Mouse (Mus musculus): ENCODE results near the gene Xylt1. TPM values are rescaled to one million over a fixed set of nuclear protein-coding genes. Genes with fewer than 3 reads are reported as not detected.

Gene Xylt1
- polyA plus RNA-seq, 1 experiment from 2014 or later = 2.8 TPM

DNA sequence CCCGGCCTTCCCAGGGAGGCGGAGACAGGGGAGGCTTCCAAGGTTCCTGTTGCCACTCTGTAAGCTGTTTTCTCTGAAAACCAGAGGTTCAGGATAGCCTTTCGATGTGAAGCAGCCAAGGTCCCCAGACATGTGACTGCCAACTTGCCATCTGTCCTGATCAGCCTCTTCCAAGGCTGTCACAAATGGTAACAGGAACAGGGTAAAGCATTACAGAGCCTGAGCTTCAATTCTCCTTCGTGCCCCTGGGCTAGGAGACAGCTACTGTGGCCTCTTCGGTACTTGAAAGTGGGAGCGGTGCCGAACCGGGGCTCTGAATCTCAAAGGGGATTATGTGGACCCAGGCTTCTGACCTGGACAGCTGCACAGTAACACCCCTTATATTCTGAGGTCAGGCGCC is 287.4 kb downstream of the Xylt1 start:
- WGBS = 89% methylated on average over 9 of the region's 9 CpGs

DNA sequence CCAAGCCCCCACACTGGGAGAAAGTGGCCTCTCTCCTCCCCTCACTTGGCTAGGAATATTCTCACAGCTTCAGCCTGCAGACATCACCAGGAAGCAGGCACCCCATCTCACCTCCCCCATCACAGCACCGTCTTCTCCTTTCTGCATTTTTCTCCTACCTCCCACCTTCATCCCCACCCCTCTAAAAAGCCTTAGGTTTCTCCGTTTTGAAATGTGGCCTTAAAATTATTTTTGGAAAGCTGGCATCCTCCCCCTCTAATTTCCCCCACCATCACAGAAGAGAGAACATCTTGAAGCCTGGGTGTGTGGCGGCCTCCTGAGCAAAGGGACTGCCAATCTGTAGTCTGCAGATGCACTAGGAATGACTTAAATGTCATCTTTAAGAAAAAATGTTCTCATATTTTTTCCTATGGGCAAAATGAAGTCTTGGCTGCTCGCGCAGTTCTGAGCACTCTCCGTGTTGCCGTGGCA is 291.4 kb downstream of the Xylt1 start:
- H3K4me1 ChIP-seq = no peaks in the 10 kb centered on the region
- no peak overlapping the region for H3K4me2 ChIP-seq (replicated peaks)
- no peaks in the 10 kb centered on the region for H3K36me3 ChIP-seq
- H3K4me3 ChIP-seq = no peak overlapping the region
- no peaks in the 10 kb centered on the region for H3K27me3 ChIP-seq (replicated peaks)
- H3K27ac ChIP-seq = no peak overlapping the region
- no peak overlapping the region for H3K9ac ChIP-seq
- no peaks in the 10 kb centered on the region for H3K9me3 ChIP-seq
- 93% methylated on average over 7 of the region's 7 CpGs for WGBS
- ATAC-seq (ENCODE audit: low FRiP score, low read depth) = no peak

More for the DNA sequence above, 287.4 kb downstream of the Xylt1 start:
- H3K27ac ChIP-seq = no peak overlapping the region
- H3K4me1 ChIP-seq = no peaks in the 10 kb centered on the region
- H3K4me2 ChIP-seq (replicated peaks) = no peak overlapping the region
- no peak overlapping the region for H3K4me3 ChIP-seq
- H3K27me3 ChIP-seq (replicated peaks) = no peaks in the 10 kb centered on the region
- no peaks in the 10 kb centered on the region for H3K36me3 ChIP-seq
- no peak for ATAC-seq (ENCODE audit: low FRiP score, low read depth)
- H3K9ac ChIP-seq = no peak overlapping the region
- no peaks in the 10 kb centered on the region for H3K9me3 ChIP-seq

DNA sequence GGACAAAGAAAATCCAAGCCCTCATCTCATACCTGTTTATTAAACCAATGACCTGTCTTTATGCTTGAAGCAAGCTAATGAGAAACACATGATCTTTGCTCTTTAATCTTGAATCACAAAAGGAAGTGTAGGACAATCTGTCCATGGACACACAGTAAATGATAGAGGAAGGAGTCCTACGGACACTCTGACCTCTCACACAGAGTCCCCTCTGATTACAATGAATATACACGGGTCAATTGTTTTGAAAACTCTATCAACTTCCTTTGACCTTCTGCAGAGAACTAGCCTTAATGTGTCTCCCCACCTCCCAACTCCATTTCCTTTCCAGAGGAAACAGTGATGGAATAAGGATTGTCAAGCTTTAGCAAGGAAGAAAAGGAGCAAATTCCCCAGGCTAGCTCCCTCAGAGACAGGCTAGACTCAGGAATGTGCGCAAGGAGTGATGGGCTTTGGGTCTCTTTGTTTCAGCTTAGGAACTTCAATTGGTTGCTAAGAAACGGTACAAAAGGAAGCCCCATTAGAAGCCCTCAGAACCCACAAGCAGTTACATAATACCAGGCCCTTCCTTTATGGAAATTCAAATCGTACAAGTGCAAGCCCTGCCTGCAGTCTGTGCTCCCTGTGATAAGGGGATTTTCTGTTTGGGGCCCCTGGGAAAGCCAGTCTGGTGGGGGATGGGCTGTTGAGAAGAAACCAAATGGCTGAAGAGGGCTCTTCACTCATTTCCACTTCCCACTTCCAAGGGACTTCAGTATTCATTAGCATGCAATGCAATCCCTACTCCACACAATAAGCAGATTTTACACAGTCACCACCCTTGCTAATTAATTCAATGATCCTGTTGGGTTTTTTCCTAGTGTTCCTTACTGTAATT is 305.6 kb downstream of the Xylt1 start:
- no peaks in the 10 kb centered on the region for H3K9me3 ChIP-seq
- H3K27ac ChIP-seq = no peak overlapping the region
- H3K4me2 ChIP-seq (replicated peaks) = no peak overlapping the region
- no peaks in the 10 kb centered on the region for H3K27me3 ChIP-seq (replicated peaks)
- no peaks in the 10 kb centered on the region for H3K36me3 ChIP-seq
- H3K4me3 ChIP-seq = no peak overlapping the region
- H3K9ac ChIP-seq = no peak overlapping the region
- ATAC-seq (ENCODE audit: low FRiP score, low read depth) = peak; percentile 91
- WGBS = 9% methylated on average over 5 of the region's 5 CpGs
- H3K4me1 ChIP-seq = peaks cover 11% of the 10 kb centered on the region; the same call in 1 of the 2 replicates

DNA sequence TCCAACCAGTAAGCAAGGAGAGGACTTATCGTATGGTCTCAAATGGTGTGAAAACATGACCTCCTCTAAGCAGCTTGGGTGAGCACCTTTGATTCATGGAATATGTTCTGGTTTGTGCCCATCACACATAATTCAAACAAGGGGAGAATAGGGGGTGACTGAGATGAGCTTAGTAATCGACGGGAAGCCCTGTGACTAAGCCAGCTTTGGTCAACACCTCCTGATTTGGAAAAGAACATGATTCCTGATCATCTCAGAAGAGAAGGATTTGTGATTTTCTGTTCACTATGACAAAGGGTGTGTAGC is 306.2 kb downstream of the Xylt1 start:
- peak; percentile 45; the same call in 1 of the 2 replicates for ATAC-seq (ENCODE audit: low FRiP score, low read depth)
- 47% methylated on average over 3 of the region's 3 CpGs for WGBS

DNA sequence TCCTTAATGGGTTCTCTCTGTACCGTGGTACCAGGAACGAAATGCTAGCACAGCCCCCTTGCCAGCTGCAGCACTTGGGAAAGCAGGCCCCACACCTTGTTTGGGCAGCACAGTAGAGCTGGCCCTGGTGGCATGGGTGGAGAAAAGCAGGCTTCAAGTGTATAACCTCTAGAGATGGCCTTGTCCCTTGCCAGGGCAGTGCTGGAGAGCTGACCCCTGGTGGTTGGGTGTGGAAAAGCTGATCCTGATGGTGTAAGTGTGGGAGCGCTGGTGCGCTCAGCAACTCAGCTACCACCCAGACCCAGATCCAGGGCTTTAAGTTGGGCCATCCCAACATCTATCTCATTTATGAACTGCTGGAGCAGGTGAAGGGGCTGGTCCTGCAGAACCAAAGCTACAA is 314.8 kb downstream of the Xylt1 start:
- H3K36me3 ChIP-seq = no peaks in the 10 kb centered on the region
- no peak overlapping the region for H3K9ac ChIP-seq
- H3K4me1 ChIP-seq = peaks cover 7% of the 10 kb centered on the region; the same call in 1 of the 2 replicates
- H3K27ac ChIP-seq = no peak overlapping the region
- no peak for ATAC-seq (ENCODE audit: low FRiP score, low read depth)
- no peak overlapping the region for H3K4me2 ChIP-seq (replicated peaks)
- 80% methylated on average over 4 of the region's 4 CpGs for WGBS
- no peaks in the 10 kb centered on the region for H3K27me3 ChIP-seq (replicated peaks)
- no peak overlapping the region for H3K4me3 ChIP-seq
- no peaks in the 10 kb centered on the region for H3K9me3 ChIP-seq

More for the DNA sequence above, 306.2 kb downstream of the Xylt1 start:
- H3K4me1 ChIP-seq = peaks cover 11% of the 10 kb centered on the region; the same call in 1 of the 2 replicates
- H3K27ac ChIP-seq = no peak overlapping the region
- H3K4me3 ChIP-seq = no peak overlapping the region
- H3K36me3 ChIP-seq = no peaks in the 10 kb centered on the region
- no peak overlapping the region for H3K9ac ChIP-seq
- no peaks in the 10 kb centered on the region for H3K9me3 ChIP-seq
- no peaks in the 10 kb centered on the region for H3K27me3 ChIP-seq (replicated peaks)
- no peak overlapping the region for H3K4me2 ChIP-seq (replicated peaks)

DNA sequence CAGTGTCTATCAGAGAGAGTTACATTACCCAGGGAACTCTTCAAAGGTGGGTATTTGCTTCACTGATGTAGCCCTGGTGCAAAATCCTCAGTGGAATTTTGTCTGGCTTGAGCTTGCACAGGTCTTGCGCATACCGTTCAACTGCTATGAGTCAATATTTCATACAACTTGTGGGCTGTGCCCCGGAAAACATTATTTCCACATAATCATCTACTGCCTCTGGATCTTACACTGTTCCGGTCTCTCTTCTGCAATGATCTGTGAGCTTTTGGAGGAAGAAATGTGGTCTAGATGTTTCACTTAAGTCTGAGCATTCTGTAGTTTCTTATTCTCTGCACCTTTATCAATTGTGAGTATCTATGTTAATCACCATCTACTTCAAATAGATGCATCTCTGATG is 316.9 kb downstream of the Xylt1 start:
- Histone ChIP-seq H3K36me3 (no peaks in the 10 kb centered on the region), H3K4me1 (peaks cover 7% of the 10 kb centered on the region; the same call in 1 of the 2 replicates), H3K4me2 (replicated peaks) (no peak overlapping the region), H3K9me3 (no peaks in the 10 kb centered on the region), H3K4me3 (no peak overlapping the region), H3K27ac (no peak overlapping the region), H3K9ac (no peak overlapping the region), H3K27me3 (replicated peaks) (no peaks in the 10 kb centered on the region)
- 95% methylated on average over 4 of the region's 4 CpGs for WGBS
- ATAC-seq (ENCODE audit: low FRiP score, low read depth) = no peak

DNA sequence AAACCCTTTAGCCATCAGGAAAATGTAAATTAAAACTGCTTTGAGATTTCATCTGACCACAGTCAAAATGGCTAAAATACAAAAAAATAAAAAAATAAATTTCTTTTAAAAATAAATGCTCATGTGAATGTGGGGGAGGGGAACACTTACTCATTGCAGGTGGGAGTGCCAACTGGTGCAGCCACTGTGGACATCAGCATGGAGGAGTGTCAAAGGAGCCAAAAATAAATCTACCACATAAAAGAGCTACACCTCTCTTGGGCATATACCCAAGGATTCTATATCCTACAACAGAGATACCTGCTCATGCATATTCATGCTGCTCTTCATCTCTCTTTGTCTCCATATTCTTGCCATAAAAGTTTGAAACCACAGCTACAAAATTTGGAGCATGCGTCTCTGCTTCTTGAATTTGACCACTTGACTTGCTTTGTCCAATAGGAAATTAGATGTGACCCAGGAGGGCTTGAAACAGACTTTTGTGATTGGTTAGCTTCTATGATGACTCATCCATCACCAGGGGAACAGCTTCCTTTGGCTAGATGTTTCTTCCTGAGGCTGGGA is 317.9 kb downstream of the Xylt1 start:
- Histone ChIP-seq H3K4me1 (peaks cover 7% of the 10 kb centered on the region; the same call in 1 of the 2 replicates), H3K9me3 (no peaks in the 10 kb centered on the region), H3K27me3 (replicated peaks) (no peaks in the 10 kb centered on the region), H3K4me3 (no peak overlapping the region), H3K36me3 (no peaks in the 10 kb centered on the region), H3K4me2 (replicated peaks) (no peak overlapping the region), H3K9ac (no peak overlapping the region), H3K27ac (no peak overlapping the region)
- 86% methylated on average over 1 of the region's 1 CpGs for WGBS
- ATAC-seq (ENCODE audit: low FRiP score, low read depth) = no peak

DNA sequence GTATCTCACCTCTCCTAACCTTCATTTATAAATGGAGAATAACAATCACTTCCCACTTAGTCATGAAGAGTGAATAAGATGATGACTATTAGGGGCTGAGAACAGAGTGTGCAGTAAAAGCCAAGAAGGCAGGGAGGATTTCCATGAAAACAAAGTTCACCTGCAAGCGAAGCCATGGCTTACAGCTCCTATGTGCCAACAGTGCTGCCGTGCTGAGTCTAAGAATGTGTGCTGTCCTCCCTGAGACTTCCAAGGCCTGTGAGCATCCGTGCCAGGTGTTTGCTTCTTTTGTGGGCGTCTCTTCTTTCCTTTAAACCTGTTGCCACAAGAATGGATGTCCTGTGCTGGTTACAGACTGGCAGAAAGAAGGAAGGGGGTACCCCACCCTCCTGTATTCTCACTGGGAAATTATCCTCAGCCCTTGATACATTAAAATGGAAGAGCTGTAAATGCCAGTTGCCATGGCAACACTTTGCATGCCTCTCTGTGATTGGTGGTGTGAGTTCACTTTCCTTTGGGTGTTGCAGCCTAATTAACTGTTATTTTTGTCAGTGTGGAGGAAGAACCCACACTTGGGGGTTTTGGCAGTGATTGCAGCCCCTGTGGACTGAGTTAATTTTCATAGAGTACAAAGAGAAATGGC is 318.7 kb downstream of the Xylt1 start:
- Histone ChIP-seq H3K9me3 (no peaks in the 10 kb centered on the region), H3K36me3 (no peaks in the 10 kb centered on the region), H3K4me2 (replicated peaks) (no peak overlapping the region), H3K9ac (no peak overlapping the region), H3K27me3 (replicated peaks) (no peaks in the 10 kb centered on the region), H3K4me1 (peaks cover 7% of the 10 kb centered on the region; the same call in 1 of the 2 replicates), H3K4me3 (no peak overlapping the region), H3K27ac (no peak overlapping the region)
- ATAC-seq (ENCODE audit: low FRiP score, low read depth) = peak; percentile 72
- WGBS = 49% methylated on average over 4 of the region's 4 CpGs

DNA sequence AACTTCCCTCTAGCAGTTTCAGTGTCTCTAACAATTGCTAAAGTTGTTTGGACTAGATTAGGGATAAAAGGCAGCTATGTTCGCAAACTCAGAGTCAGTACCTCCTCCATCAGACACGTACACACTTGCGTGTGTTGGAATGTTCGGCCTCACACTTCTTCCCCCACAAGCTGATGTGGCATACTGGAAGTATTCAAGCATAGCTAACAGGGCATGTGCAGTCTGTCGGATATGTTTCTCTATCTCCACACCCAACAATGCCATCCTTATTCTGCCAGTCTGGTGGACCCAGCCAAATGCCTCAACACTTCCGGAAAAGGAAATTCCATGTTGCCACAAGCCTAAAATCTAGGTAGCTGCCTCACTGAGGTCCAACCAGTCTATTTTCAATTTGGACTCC is 319.3 kb downstream of the Xylt1 start:
- Histone ChIP-seq H3K36me3 (no peaks in the 10 kb centered on the region), H3K27me3 (replicated peaks) (no peaks in the 10 kb centered on the region), H3K9ac (no peak overlapping the region), H3K4me2 (replicated peaks) (no peak overlapping the region), H3K4me1 (peaks cover 7% of the 10 kb centered on the region; the same call in 1 of the 2 replicates), H3K4me3 (no peak overlapping the region), H3K9me3 (no peaks in the 10 kb centered on the region), H3K27ac (no peak overlapping the region)
- peak; percentile 50; the same call in 1 of the 2 replicates for ATAC-seq (ENCODE audit: low FRiP score, low read depth)
- WGBS = 73% methylated on average over 6 of the region's 6 CpGs

DNA sequence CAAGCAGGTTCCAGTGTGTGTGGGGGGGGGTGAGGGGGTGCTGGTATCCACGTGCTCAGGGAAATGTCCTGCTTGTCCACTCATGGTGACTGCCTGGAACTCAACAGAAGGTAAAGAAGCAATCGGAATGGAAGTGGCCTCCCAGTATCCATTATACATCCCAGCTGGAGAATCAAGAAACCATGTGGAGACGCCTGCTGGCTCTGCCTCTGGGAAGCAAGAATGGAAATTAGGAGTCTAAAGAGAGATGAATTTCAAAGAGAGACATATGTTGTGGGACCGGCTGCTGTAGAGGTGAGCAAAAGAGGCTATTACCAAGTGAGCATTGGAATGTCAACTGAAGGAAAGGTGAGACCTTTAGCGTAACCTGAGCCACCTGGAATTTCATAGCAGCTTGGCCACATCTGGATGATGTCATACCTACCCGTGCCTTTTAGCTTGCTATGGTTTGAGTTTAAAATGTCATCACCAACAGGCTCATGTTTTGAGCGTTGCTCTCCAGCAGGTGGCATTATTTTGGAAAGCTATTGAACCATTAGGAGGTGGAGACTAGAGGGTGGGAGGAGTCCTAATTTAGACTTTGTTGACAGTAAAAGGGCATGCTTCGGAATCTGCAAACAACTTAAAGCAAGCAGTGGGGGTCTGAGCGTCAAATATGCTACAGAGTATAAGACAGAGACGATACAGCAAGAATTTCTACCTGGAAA is 329.3 kb downstream of the Xylt1 start:
- 67% methylated on average over 10 of the region's 10 CpGs for WGBS
- no peak for ATAC-seq (ENCODE audit: low FRiP score, low read depth)

DNA sequence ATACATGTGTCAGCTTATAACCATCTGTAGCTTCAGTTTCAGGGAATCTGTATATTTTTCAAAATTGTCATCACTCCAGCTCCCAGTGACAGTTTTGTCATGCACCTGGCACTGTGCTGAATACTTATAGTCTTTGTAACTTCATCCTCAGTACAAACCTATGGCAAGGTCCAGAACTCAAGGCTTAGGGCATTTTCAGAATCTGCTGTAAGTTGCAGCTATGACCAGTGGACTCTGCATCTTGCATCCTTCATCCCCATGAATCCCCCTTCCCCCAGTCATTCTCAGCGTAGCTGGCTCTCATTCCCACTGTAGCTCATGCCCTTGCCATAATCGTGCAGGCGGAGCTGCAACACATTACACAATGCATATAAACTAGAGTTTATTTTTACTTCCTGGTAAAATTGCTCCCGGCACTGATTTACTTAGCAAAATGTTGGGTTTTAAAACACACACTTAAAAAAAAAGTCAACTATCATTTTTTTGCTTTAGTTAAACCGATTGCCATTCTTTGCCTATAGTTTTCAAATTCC is 336.2 kb downstream of the Xylt1 start:
- no peaks in the 10 kb centered on the region for H3K27me3 ChIP-seq (replicated peaks)
- H3K36me3 ChIP-seq = no peaks in the 10 kb centered on the region
- H3K9ac ChIP-seq = no peak overlapping the region
- H3K4me1 ChIP-seq = no peaks in the 10 kb centered on the region
- no peak overlapping the region for H3K27ac ChIP-seq
- no peak overlapping the region for H3K4me2 ChIP-seq (replicated peaks)
- H3K4me3 ChIP-seq = no peak overlapping the region
- ATAC-seq (ENCODE audit: low FRiP score, low read depth) = no peak
- WGBS = 87% methylated on average over 5 of the region's 5 CpGs
- no peaks in the 10 kb centered on the region for H3K9me3 ChIP-seq

More for the DNA sequence above, 329.3 kb downstream of the Xylt1 start:
- H3K4me2 ChIP-seq (replicated peaks) = no peak overlapping the region
- no peaks in the 10 kb centered on the region for H3K27me3 ChIP-seq (replicated peaks)
- H3K9ac ChIP-seq = no peak overlapping the region
- no peaks in the 10 kb centered on the region for H3K9me3 ChIP-seq
- H3K36me3 ChIP-seq = no peaks in the 10 kb centered on the region
- no peak overlapping the region for H3K4me3 ChIP-seq
- H3K27ac ChIP-seq = no peak overlapping the region
- no peaks in the 10 kb centered on the region for H3K4me1 ChIP-seq

DNA sequence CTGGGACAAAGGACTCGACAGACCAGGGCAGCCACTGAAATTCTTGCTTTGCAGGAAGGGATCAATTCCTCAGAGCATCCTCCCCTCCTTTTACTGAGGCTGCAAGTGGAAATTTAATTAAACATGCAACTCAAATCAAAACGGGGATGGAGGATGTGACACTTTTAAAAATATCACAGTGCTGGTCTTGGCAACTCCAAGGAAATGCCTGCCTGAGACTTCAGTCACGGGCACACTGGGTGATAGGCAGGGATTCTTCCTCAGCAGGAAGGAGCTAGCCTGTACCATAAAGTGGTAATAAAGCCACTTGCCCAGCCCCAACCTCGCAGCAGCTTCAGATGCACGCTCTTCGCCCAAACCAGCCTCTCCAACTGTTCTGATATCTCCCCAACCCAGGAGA is 339.6 kb downstream of the Xylt1 start:
- H3K4me3 ChIP-seq = no peak overlapping the region
- 38% methylated on average over 6 of the region's 6 CpGs for WGBS
- H3K36me3 ChIP-seq = no peaks in the 10 kb centered on the region
- no peak overlapping the region for H3K4me2 ChIP-seq (replicated peaks)
- ATAC-seq (ENCODE audit: low FRiP score, low read depth) = no peak
- no peaks in the 10 kb centered on the region for H3K9me3 ChIP-seq
- H3K4me1 ChIP-seq = no peaks in the 10 kb centered on the region
- H3K9ac ChIP-seq = no peak overlapping the region
- H3K27me3 ChIP-seq (replicated peaks) = no peaks in the 10 kb centered on the region
- no peak overlapping the region for H3K27ac ChIP-seq

All from neural tube, embryonic 12.5 days (tissue).